Mouse (Mus musculus) common myeloid progenitor, adult 5-6 weeks (primary cell): Measurements from ENCODE around the gene Kcnk7. TPM values are rescaled to one million over a fixed set of nuclear protein-coding genes. Genes with fewer than 3 reads are reported as not detected.
"Not testable (repeated sequence)": the region's sequence is repeated elsewhere in the genome, so short reads cannot be mapped to it uniquely, and the experiment has no call there.

ENCODE experiments used
- ATAC-seq: replicated peaks from 2 replicates; pipeline ENCODE4 v1.8.0; 2016; ENCODE audit warnings: low read depth, mild to moderate bottlenecking, moderate TSS enrichment, inconsistent platforms; ENCODE audit not compliant: poor library complexity, severe bottlenecking
- total RNA-seq: library from RNA; stranded (forward); fragments of 200-1000, 187-1606 nt; gene quantifications from 2 replicates; pipeline ENCODE4 v1.2.3, GENCODE M21; 2017

The Kcnk7 gene
- not detected in 2 replicates for total RNA-seq

DNA sequence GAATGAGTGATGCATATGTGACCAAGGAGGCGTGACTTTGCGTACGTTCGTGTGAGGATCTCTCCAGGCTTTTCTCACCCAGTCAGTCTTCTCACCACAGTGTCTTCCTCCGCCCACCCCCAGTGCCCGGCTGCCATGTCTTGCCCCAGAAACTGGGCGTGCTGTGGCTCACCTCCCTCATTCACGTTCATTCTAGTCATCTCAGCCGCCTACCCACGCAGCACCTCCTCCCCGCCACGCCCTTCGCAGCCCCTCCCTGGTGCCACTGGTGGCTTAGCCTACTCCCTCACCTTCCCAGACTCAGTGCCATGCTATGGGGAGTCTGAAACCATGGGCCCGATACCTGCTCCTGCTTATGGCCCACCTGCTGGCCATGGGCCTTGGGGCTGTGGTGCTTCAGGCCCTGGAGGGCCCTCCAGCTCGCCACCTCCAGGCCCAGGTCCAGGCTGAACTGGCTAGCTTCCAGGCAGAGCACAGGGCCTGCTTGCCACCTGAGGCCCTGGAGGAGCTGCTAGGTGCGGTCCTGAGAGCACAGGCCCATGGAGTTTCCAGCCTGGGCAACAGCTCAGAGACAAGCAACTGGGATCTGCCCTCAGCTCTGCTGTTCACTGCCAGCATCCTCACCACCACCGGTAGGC, at the start of gene Kcnk7:
TSS of gene Kcnk7 (plus strand) at position 205 of the 638 bp plus-strand sequence.
- ATAC-seq, result 0 out of 2 replicates have a peak, but pooled peaks have one; percentile 19

GRCm38 (mm10) chr19:5654720-5655298, 49.4 kb upstream of the Kcnk7 start:
- no peak for ATAC-seq

- ATAC-seq, result peak; percentile 39
Observed at GRCm38 (mm10) chr19:5660942-5661751, 43.0 kb upstream of the Kcnk7 start.

- no peak for ATAC-seq
Observed at GRCm38 (mm10) chr19:5662310-5662709, 41.9 kb upstream of the Kcnk7 start.

GRCm38 (mm10) chr19:5662981-5663913, 40.9 kb upstream of the Kcnk7 start, which contains the start of gene Sipa1:
TSS of gene Sipa1 (minus strand) at chr19:5663707.
- peak; percentile 78 for ATAC-seq

DNA sequence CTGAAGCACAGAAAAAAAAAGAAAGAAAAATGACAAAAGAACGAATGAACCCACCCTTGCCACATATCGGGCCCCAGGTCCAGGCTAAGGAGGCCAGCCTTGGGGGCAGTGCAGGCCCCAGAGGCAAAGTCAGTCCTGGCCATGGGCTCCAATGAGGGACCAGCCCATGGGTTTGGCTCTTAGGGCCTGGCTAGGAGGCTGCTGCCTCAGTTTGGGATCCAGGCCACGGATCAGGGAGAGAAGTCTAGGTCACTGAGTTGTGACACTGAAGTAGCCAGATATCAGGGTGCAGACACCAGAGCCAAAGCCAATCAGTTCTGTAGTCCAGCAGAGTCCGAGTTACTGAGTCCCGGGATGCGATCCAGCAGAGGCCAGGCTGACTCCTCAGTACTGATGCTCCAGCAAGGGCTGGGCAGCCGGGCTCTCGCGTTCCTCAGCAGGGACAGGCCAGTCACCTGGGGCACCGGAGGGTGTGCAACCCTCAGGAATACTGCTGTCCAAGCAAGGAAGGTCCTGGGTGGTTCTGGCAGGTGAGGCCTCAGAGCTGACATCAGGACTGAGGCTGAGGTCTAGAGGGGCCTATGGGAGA, 39.4 kb upstream of the Kcnk7 start:
- ATAC-seq, result no peak

GRCm38 (mm10) chr19:5665465-5665864, 38.7 kb upstream of the Kcnk7 start:
- ATAC-seq, result peak; percentile 26

- ATAC-seq, result no peak
Observed at GRCm38 (mm10) chr19:5666386-5666785, 37.8 kb upstream of the Kcnk7 start.

- ATAC-seq, result no peak
Observed at GRCm38 (mm10) chr19:5668372-5668771, 35.8 kb upstream of the Kcnk7 start.

GRCm38 (mm10) chr19:5680432-5680831, 23.7 kb upstream of the Kcnk7 start:
- no peak for ATAC-seq

GRCm38 (mm10) chr19:5684236-5684635, 19.9 kb upstream of the Kcnk7 start:
- no peak for ATAC-seq

- no peak for ATAC-seq
Observed at GRCm38 (mm10) chr19:5684985-5685384, 19.2 kb upstream of the Kcnk7 start.

DNA sequence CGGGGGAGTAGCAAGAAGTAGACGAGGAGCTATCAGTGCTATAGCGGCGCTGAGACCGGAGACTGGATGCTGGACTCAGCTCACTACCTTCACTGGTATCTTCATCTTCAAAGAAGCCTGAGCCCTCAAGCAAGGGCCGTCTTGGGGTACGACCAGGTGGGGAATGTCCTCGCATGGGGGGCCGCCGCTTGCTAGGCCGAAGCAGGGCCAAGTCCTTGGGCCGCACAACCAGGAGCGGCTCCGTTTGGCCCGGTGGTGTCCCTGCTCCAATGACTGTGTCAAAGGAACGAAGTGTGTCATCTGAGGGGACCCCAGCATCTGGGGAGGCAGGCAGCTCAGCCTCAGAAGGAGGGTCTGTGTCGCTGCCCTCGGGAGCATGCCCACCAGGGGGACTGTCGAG, 18.7 kb upstream of the Kcnk7 start:
- no peak for ATAC-seq

DNA sequence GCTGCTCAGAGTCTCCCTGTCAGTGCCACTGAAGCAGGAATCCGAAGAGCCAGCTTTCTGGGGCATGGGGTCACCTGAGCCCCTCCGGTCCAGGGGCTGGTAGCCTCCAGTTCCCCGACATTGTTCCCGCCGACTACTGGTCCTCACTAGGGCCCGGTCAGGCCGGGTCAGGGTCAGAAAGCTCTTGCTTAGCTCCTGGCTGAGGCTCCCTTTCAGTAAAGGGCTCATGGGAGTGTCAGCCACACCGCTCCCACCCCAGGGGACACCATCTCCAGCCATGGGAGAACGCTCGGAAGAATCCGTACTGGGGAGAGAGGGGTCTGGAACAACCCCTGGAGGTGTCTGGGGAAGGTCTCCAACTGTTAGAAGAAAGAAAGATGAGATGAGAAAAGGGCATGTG, 18.3 kb upstream of the Kcnk7 start:
- no peak for ATAC-seq

GRCm38 (mm10) chr19:5686437-5686836, 17.7 kb upstream of the Kcnk7 start:
- no peak for ATAC-seq

GRCm38 (mm10) chr19:5686954-5687353, 17.2 kb upstream of the Kcnk7 start:
- not testable (repeated sequence) for ATAC-seq

DNA sequence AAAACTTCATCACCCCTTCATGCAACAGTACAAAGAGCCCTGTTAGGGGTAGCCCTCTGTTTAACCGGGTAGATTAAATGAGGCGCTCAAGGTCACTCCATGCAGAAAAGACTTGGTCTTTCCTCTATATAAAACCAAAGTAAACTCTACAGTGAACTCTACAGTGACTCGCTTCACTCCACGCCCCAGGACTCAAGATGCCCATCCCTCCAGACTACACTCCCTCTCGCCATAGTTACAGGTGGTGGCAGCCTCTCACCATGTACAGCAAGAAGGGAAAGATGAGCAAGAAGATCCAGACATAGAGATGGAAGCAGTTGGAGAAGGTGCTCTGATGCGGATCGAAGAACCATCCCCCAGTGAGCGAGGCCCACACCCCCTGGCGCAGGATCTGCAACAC, 16.4 kb upstream of the Kcnk7 start:
- ATAC-seq, result no peak

- peak; percentile 73 for ATAC-seq
Observed at GRCm38 (mm10) chr19:5688200-5689087, 15.7 kb upstream of the Kcnk7 start, which contains the start of the genes Map3k11 and Pcnx3. TSS of gene Map3k11 (plus strand) at chr19:5688742. TSS of gene Pcnx3 (minus strand) at chr19:5688908.

DNA sequence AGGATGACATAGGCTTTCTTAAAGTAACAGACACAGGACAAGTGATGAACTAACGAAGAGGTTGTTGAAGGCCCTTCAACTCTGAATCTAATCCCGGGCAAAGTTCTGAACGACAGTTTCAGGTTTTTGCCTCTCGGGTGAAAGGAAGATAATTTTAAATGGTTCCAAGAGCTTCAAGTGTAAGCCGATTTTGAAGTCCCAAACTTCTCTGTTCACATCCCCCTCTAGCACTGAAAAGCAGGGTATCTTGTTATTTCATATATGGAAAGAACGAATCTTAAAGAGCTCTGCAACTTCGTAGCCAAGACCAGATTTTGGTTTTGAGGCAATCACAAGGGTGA, 15.1 kb upstream of the Kcnk7 start:
- no peak for ATAC-seq
